Mouse (Mus musculus) adrenal gland, adult 2 months (tissue): ENCODE data around the gene Ccdc85c. TPM values are rescaled to one million over a fixed set of nuclear protein-coding genes. Genes with fewer than 3 reads are reported as not detected.
A peak's percentile ranks its signal among the peaks of the same experiment; 100 is the strongest.

Source experiments
- DNase-seq: peaks from one replicate; pipeline ENCODE4 v3.0.0; 2021
- long read RNA-seq: library from polyadenylated mRNA; stranded (forward); transcript quantifications from one replicate; pipeline ENCODE4 v2.0.0, GENCODE M21; 2021
- polyA plus RNA-seq: library from polyadenylated mRNA; depleted of rRNA; stranded (reverse); fragments of >200 nt; gene quantifications from 2 replicates; pipeline ENCODE4 v1.2.3, GENCODE M21; 2012; rRNA removed
- total RNA-seq, 2 experiments: library from RNA; stranded (reverse); gene quantifications; 2 replicates each; pipeline ENCODE4 v1.2.3; 2021

Gene Ccdc85c
- total RNA-seq, result 10 to 100 TPM; 19.0 to 26.9 TPM
- polyA plus RNA-seq, result 35.3 and 38.0 TPM in 2 replicates
- long read RNA-seq, full-length matches to known transcripts, result 6 of 18 reads
- long read RNA-seq, partial matches to known transcripts, result 0 of 18 reads
- long read RNA-seq, other reads (novel, unspliced or antisense), result 12 of 18 reads

DNA sequence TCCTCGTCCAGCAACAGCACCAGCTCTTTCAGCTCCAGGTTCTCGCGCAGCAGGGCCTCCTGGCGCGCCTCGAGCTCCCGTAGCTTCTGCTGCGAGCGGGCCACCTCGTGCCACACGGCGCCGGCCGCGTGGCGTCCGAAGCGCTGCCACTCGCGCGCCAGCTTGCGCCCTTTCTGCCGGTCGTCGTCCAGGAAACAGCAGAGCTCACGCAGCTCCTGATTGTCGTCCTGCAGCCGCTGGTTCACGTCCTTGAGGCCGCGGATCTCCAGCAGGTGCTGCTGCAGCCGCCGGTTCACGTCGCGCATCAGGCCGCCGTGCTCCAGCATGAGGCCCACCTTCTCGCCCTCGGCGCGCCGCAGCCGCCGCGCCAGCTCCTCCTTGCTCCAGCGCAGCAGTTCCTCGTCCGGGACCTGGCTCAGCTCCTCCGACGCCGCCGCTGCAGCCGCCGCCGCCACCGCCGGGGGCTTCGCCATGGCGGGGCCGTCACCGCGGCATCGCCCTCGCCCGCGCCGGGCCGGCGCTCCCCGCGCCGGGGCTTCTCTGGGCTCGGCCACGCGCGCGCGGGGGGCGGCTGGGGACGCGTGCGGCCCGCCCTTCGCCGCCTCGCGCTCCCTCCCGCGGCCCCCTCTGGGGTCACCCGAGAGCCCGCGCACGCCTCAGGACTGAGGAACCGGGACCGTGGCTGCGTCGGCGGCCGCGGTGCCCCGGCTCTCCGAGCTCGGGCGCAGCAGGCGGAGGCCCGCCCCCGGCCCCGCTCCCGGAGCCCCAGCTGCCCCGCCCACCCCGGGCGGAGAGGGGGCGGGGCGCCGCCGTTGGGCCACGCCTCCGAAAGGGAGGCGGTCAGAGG is at the start of gene Ccdc85c:
Gene Ccdc85c, minus strand, starts transcription at position 765 of the 847 bp plus-strand sequence.
- peak; percentile 70 for DNase-seq

DNA sequence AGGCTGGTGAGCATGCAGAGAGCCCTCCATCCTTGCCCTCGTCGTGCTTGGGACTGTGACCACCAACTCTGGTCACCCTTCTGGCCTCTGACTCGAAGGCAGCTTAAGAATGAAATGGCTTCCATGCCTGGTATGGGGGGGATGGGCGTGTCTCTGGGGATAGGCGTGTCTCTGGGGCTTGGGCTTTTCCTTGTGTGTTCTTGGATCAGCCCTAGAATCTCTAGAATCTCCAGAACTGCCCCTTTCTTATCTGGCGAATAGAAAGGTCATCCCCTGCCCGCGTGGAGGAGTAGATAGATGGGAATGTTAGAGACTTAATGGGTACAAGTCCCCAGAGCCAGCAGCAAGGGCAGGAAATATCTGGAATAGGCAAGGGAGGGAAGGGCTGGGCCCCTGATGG is 44.9 kb upstream of the Ccdc85c start:
- DNase-seq, result no peak

- DNase-seq, result no peak
These were observed 43.3 kb upstream of the Ccdc85c start for GRCm38 (mm10) chr12:108318499-108318898.

DNA sequence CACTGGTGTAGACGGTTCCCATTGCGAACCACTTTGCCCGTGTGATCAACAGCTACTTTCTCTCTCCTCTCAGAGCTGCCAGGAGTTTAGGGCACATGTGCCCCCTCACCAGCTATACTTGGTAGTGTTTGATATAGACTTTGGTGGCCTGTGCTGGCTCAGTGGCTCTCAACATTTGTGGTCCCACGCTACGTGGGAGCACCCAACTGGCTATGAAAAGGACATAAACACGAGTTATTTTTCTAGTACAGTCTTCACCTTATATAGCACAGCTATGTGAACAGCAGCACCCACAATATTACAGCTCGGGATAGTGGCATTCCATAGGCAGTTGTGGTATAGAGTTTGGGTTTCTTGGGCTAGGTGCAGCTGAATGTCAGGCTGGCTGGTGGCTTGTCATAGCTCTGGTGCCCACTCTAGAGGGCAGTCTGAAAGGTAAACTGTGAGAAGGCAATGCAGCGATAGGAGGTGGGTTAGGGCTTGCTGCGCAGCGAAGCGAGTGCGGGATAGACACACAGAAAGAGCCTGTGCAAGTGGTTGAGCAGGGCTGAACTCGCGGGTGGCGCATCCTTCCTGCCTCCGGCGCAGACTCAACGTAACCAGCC is 42.7 kb upstream of the Ccdc85c start:
- no peak for DNase-seq

GRCm38 (mm10) chr12:108317201-108317738 is 42.0 kb upstream of the Ccdc85c start:
- no peak for DNase-seq

- DNase-seq, result no peak
These were observed 41.4 kb upstream of the Ccdc85c start for GRCm38 (mm10) chr12:108316655-108317054.

- no peak for DNase-seq
These were observed 40.6 kb upstream of the Ccdc85c start for GRCm38 (mm10) chr12:108315818-108316217.

GRCm38 (mm10) chr12:108313244-108313772 is 38.1 kb upstream of the Ccdc85c start:
- no peak for DNase-seq

- DNase-seq, result peak; percentile 29
These were observed 37.2 kb upstream of the Ccdc85c start for GRCm38 (mm10) chr12:108312432-108312851.

DNA sequence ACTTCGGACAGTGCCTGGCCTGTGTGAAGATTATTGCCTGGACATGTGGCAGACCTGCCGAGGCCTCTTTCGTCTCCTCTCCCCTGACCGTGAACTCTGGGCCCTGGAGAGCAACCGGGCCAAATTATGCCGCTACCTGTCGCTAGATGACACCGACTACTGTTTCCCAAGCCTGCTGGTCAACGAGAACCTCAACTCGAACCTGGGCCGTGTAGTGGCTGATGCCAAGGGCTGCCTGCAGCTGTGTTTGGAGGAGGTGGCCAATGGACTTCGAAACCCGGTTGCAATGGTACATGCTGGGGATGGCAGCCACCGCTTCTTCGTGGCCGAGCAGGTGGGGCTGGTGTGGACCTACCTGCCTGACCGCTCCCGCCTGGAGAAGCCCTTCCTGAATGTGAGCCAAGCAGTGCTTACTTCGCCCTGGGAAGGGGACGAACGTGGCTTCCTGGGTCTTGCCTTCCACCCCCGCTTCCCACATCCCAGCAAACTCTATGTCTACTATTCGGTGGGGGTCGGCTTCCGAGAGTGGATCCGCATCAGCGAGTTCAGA is 36.6 kb upstream of the Ccdc85c start:
- no peak for DNase-seq

DNA sequence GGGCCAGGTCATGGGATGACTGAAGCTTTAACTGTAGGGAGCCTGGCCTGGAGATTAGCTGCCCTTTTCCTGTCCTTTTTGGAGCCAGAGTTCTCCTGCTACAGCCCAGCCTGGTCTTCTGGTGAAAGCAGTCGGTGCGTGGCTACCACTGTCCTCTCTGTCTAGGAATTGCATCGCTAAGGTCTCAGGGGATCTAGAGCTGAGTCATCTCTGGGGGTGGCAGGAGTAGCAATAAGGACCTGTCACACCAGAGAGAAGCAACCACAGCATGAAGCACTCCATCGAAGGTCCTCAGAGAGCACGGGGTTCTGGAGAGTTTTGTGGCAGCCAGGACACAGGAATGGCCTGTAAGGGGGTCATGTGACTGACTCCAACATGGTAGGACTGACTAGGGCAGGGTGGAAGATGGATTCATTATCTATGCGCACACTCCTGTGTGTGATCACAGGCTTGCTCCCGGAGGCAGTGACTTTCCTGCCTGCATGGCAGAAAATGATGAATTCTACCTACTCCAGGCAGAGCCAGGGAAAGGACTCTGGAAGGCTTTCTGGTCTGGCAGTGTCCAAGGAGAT is 35.3 kb upstream of the Ccdc85c start:
- DNase-seq, result no peak

DNA sequence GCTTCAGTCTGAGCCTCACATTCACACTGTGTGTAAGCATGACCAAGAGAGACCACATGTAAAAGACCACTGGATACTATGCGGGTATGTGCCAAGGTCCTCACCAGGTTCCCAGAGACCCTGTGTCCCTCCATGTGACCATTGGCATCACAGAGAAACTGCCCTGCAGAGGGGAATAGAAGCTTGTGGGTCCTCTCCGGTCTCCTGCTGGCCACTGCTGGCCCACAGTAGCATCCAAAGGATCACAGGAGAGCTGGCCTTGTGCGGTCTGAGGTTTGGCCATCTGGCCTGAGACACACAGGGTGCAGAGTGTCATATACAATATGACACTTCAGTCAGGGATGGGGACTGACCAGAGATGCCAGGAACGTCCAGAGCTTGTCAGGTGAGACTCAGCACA is 34.8 kb upstream of the Ccdc85c start:
- no peak for DNase-seq

DNA sequence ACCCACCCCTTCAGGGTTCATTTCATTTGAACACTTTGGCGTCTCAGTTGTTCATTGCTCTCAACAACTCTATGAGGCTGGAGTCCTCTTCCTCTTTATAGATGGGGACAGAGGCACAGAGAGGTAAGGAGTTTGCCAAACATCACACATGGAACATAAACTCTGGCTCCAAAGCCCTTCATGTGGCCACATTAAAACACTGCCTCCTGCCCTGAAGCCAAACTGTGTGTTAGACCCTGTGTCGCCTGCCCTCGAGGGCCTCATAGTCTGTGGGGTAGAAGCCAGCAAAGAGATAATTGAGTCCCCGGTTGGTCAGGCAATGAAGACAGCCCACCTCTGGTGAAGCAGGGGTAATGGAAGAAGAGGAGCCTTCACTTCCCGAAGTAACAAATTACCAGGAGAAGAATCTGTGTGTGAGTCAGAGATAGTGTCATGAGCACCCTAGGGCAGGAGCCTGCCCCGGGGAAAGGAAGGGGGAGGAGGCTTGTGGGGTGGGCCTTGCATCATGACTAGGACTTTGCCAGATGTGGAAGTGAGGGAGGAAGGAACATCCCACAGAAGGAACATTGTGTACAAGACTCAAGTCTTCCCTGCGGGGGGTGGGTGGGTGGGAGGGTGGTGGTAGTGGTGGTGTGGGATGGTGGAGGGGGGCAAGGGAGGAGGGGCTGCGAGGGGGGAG is 34.0 kb upstream of the Ccdc85c start:
- DNase-seq, result peak; percentile 72

DNA sequence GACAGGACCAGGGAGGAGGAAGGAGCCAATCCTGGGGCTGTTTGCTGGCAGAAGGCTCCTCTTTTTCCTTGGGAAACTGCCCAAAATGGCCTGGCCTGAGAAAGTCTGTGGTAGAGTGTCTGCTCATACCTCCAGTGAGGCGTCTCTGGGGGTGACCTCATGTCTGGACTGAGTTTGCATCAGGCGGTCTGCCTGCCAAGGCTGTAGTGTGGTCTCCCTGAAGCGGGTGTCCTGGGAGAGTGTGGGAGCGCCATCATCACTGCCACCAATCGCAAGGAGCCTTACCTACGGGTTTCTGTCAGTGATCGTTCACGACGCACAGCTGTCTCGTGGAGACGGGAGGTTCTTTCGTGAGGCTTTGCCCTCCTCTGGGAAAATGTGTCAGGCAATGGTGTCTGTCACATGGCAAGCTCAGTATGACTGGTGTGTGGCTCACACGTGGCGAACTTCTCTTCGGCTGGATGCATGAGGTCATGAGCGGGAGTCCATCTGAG is 33.2 kb upstream of the Ccdc85c start:
- no peak for DNase-seq

DNA sequence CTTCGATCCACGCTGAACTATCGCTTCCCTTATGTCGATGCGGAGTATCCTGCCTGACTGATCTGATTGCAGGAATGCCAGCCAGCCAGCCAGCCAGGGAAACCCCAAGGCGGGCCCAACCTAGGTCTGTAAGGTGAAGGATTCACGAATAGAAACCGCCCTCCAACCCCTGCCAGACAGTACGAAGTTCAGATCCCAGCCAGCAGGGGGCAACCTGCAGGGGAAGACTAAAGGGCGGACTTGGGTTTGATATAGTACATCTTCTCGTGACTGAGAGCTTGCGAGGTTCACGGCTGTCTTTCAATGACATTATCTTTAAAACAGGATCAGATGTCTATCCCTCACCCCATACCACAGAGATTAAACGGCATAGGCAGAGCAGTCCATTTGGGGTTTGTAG is 32.3 kb upstream of the Ccdc85c start:
- DNase-seq, result peak; percentile 48

DNA sequence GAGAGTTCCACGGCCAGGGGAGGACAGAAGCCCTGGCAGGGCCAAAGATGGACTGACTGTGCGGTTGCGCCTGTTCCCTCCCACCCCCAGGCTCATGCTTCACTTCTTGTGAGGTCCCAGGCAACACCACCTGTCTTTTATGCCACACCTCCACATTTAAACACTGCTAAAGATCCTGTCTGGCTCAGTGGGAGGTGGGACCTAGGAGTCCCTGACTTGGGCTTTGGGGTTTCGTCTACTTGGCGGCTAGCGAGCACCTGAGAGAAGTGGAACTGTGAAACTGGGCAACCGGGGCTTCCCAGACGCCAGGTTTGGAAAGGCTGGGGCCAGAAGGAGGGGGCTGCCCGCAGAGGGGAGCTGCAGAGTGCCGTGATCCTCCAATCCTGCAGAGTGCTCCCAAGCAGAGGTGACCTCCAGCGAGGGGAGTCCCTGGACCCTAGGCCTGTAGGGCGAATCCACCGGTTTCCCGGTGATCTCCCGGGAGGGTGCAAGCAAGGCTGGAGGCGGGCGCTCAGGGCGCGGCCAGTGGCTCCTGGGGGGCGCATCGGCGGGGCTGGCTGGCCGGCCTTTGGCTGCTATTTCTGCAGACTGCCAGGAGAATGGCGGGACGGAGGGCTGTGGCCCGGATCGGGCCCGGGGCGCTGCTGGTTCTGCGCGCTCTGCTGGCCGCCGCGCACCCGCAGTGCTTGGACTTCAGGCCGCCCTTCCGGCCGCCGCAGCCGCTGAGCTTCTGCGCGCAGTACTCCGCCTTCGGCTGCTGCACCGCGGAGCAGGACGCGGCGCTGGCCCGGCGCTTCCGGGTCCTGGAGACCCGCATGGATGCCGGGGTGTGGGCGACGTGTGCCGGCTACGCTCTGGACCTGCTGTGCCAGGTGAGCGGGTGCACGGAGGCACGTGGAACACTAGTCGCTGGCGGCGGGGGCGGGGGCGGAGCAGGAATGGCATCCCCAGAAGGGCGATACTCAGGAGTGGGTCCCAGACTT is 30.9 kb upstream of the Ccdc85c start, which contains the start of gene Hhipl1:
Gene Hhipl1, plus strand, starts transcription at position 459 of the 983 bp plus-strand sequence.
- DNase-seq, result peak; percentile 59

- no peak for DNase-seq
These were observed 29.9 kb upstream of the Ccdc85c start for GRCm38 (mm10) chr12:108305172-108305571.

DNA sequence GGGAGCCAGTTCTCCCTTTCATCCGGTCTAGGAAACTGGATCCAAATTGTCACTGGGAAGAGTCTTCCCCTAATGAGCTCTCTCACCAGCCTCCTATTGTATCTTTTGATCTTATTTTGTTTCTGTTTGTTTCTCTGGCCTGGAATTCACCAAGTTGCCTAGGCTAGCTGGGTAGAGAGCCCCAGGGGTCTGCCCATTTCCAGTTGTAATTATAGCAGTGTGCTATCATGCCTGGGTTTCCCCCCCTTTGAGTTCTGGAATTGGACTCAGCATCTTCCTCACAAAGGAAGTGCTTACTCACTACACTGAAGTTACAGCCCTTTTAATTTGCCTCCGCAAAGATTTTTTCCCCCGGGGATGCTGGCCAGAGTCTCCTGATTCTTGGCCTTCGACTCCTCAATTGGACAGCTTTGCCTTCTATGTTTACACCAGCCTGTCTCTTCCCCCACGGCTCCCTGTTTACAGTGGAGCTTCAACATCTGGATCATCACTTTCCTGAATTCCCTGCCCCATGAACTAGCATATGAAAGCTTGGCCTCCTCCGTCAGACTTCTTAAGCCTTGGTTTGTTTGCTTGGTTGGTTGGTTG is 28.6 kb upstream of the Ccdc85c start:
- DNase-seq, result no peak

DNA sequence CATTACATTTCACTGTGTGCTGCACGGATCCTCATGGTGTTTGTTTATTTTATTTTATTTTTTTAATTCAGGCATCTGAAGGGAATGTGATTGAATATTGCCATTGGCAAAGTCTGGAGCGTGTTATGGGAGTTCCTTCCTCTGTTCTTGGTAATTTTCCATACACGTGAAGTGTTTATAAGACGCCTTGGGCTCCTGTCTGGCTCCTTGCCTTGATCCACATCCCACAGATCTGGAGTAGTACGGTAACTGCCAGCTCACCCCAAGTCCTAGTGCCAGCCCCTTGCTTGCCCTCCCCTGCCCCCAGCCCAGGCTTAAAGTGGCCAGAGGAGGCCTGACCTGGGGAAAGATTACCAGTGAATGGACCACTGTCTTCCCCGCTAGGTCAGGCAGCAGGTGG is 25.8 kb upstream of the Ccdc85c start:
- no peak for DNase-seq
